Mouse (Mus musculus) MEL (cell line): ENCODE measurements at regions not wholly inside any gene's neighbourhood (a gene's known extent, or its start where the extent isn't known, plus 50 kb on each side); places are given as distances from the start of the nearest gene placed in this dataset.

Experiments used
- CTCF ChIP-seq, 3 experiments: IDR thresholded peaks in 2 of 3; conservative IDR thresholded peaks in 1 of 3; 2 replicates each; pipeline ENCODE4 v1.5.1; 2011 to 2012; ENCODE audit warnings: low read length in 3 of 3, low read depth in 2 of 3, mild to moderate bottlenecking in 2 of 3, improper control_type of control experiment in 1 of 3, inconsistent platforms in 1 of 3, mixed read lengths in 1 of 3, moderate library complexity in 1 of 3; ENCODE audit not compliant: control insufficient read depth in 1 of 3, insufficient read depth in 1 of 3, poor library complexity in 1 of 3, severe bottlenecking in 1 of 3
- ELF1 ChIP-seq: IDR thresholded peaks from 2 replicates; pipeline ENCODE4 v1.6.1; 2014; ENCODE audit warnings: low read depth, mild to moderate bottlenecking, inconsistent platforms, low read length, improper control_type of control experiment, moderate library complexity
- EP300 ChIP-seq, 2 experiments: IDR thresholded peaks; 2 replicates each; pipeline ENCODE4 v1.6.1; 2011; ENCODE audit warnings: improper control_type of control experiment in 2 of 2, low read length in 2 of 2, low read depth in 1 of 2, mild to moderate bottlenecking in 1 of 2
- HCFC1 ChIP-seq: IDR thresholded peaks from 2 replicates; pipeline ENCODE4 v1.6.1; 2012; ENCODE audit warnings: low read depth, mild to moderate bottlenecking, inconsistent platforms, low read length, improper control_type of control experiment, moderate library complexity
- KAT2A ChIP-seq: conservative IDR thresholded peaks from 2 replicates; pipeline ENCODE4 v1.6.1; 2012; ENCODE audit warnings: low read depth, low read length, improper control_type of control experiment, inconsistent platforms
- MAX ChIP-seq: IDR thresholded peaks from 2 replicates; pipeline ENCODE4 v1.6.1; 2011; ENCODE audit warnings: low read length, improper control_type of control experiment
- MAZ ChIP-seq: IDR thresholded peaks from 2 replicates; pipeline ENCODE4 v1.6.1; 2012; ENCODE audit warnings: low read depth, mild to moderate bottlenecking, inconsistent platforms, low read length, improper control_type of control experiment
- MXI1 ChIP-seq: IDR thresholded peaks from 2 replicates; pipeline ENCODE4 v1.6.1; 2011; ENCODE audit warnings: mild to moderate bottlenecking, low read depth, low read length, improper control_type of control experiment
- MYC ChIP-seq: IDR thresholded peaks from 2 replicates; pipeline ENCODE4 v1.6.1; 2011; ENCODE audit warnings: low read depth, mild to moderate bottlenecking, low read length, improper control_type of control experiment, moderate library complexity
- NELFE ChIP-seq: IDR thresholded peaks from 2 replicates; pipeline ENCODE4 v1.6.1; 2011; ENCODE audit warnings: low read depth, low read length, improper control_type of control experiment
- POLR2A ChIP-seq, 2 experiments: IDR thresholded peaks; 2 replicates each; pipeline ENCODE4 v1.6.1; 2011 to 2012; ENCODE audit warnings: low read length in 2 of 2, mild to moderate bottlenecking in 2 of 2, control low read depth in 1 of 2, improper control_type of control experiment in 1 of 2, low read depth in 1 of 2, moderate library complexity in 1 of 2; ENCODE audit not compliant: control insufficient read depth in 1 of 2, insufficient read depth in 1 of 2, poor library complexity in 1 of 2
- RAD21 ChIP-seq: IDR thresholded peaks from 2 replicates; pipeline ENCODE4 v1.6.1; 2011; ENCODE audit warnings: mild to moderate bottlenecking, low read depth, low read length, improper control_type of control experiment
- RCOR1 ChIP-seq: IDR thresholded peaks from 2 replicates; pipeline ENCODE4 v1.6.1; 2012; ENCODE audit warnings: low read depth, mild to moderate bottlenecking, inconsistent platforms, low read length, improper control_type of control experiment

DNA sequence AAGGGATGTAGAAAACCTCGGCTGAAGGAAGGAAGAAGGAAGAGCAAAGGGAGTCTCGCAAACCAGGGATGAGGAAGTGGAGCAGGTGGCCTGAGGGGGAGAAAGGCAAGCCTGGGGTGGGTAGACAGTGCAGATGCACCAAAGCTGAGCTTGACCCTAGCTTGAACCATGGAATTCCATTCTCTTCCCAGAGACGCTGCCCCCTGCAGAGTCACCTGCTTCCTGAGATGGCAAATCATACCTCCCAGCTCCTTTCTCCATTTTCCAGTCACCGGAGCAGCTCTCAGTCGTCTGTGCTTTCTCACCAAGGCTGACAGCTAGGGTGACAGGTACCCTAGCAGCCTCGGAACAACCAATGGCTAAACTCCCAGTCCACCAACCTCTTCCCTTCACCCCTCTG, 197.0 kb downstream of the Gm9195 start:
- TF ChIP-seq MAZ (no peak), KAT2A (no peak), RCOR1 (no peak), ELF1 (no peak), CTCF (IDR thresholded peaks at IDR 0.05 in 2 of 3, conservative IDR thresholded peaks at IDR 0.05 in 1 of 3; ENCODE audit: control insufficient read depth in 1 of 3, insufficient read depth in 1 of 3, low read depth in 2 of 3, low read length in 3 of 3, poor library complexity in 1 of 3, severe bottlenecking in 1 of 3) (no peak), MXI1 (no peak), MYC (no peak), RAD21 (no peak), EP300 (IDR thresholded peaks at IDR 0.05; ENCODE audit: low read depth in 1 of 2, low read length in 2 of 2) (no peak), POLR2A (IDR thresholded peaks at IDR 0.05; ENCODE audit: control insufficient read depth in 1 of 2, insufficient read depth in 1 of 2, low read depth in 1 of 2, low read length in 2 of 2, poor library complexity in 1 of 2) (no peak), MAX (no peak), HCFC1 (no peak), NELFE (no peak)
